ENCODE assay signal across 17 mouse cellular contexts in the genomic region with DNA sequence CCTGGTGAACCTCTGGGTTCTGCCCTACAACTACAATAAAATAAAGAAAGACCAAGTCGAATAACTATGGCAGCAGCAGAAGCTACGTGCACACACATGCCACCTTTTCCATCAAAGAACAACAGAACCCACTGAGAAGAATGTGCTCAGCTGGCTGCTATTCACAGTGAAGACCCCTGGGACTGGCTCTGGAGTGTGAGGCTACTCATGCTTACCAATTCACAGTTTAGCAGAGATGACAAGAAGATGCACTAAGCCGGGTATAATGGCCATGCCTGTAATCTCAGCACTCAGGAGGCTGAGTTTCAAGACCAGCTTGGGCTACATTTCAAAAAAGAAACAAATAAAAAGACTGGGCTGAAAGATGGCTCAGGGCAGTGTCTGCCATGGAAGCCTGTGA.
A peak's percentile ranks its signal among the peaks of the same experiment; 100 is the strongest.
DNase-seq lines count a peak whose midpoint lies in the region; ATAC-seq and TF ChIP-seq lines count a peak whose summit lies in the region.
"Had no signal": no experiment of that assay in that cellular context is flagged by ENCODE, and none has a peak within 500 bp of the region (broad histone marks: within the 10 kb centered on the region; RNA-seq: fewer than 3 reads in every experiment).

No protein-coding gene starts in this region.

- H3K4me2 ChIP-seq in midbrain, embryonic 12.5 days (replicated peaks): no peak overlapping the region
- no peak overlapping the region for H3K4me2 ChIP-seq in neural tube, embryonic 15.5 days

- 48% methylated on average over 3 of the region's 3 CpGs for WGBS in midbrain, embryonic 12.5 days
- 38% methylated on average over 3 of the region's 3 CpGs for WGBS in neural tube, embryonic 15.5 days

- peaks cover 6% of the 10 kb centered on the region; the same call in 1 of the 2 replicates for H3K4me1 ChIP-seq in midbrain, embryonic 12.5 days
- H3K4me1 ChIP-seq in neural tube, embryonic 15.5 days: peaks cover 13% of the 10 kb centered on the region

- H3K36me3 ChIP-seq in midbrain, embryonic 12.5 days: peaks cover 48% of the 10 kb centered on the region
- peaks cover 34% of the 10 kb centered on the region for H3K36me3 ChIP-seq in neural tube, embryonic 15.5 days

- peak overlapping the region; percentile 44 for H3K27ac ChIP-seq in layer of hippocampus, adult 2 months
- H3K27ac ChIP-seq in midbrain, embryonic 12.5 days (replicated peaks): peak overlapping the region; percentile 75
- H3K27ac ChIP-seq in neural tube, embryonic 15.5 days (replicated peaks): peak overlapping the region; percentile 23; the same call in 1 of the 2 replicates

- H3K4me3 ChIP-seq in layer of hippocampus, adult 2 months: no peak overlapping the region
- H3K4me3 ChIP-seq in midbrain, embryonic 12.5 days: no peak overlapping the region
- no peak overlapping the region for H3K4me3 ChIP-seq in neural tube, embryonic 15.5 days (replicated peaks)

- no peak overlapping the region for H3K9ac ChIP-seq in midbrain, embryonic 12.5 days (replicated peaks)
- H3K9ac ChIP-seq in neural tube, embryonic 15.5 days (replicated peaks): no peak overlapping the region

- ATAC-seq in midbrain, embryonic 12.5 days (ENCODE audit: low FRiP score, low read depth): peak; percentile 76; the same call in 1 of the 2 replicates
- no peak for ATAC-seq in neural tube, embryonic 15.5 days (ENCODE audit: low FRiP score)
- ATAC-seq: CD4-positive, CD25-positive, alpha-beta regulatory T cell, adult 4 months; inflammation-experienced regulatory T-cells, adult 6 months had no signal

- H3K9me3 ChIP-seq in midbrain, embryonic 12.5 days: no peaks in the 10 kb centered on the region
- H3K9me3 ChIP-seq in neural tube, embryonic 15.5 days (replicated peaks): no peaks in the 10 kb centered on the region
- H3K9me3 ChIP-seq: G1E had no signal

- H3K27me3 ChIP-seq in midbrain, embryonic 12.5 days: no peaks in the 10 kb centered on the region
- no peaks in the 10 kb centered on the region for H3K27me3 ChIP-seq in neural tube, embryonic 15.5 days (replicated peaks)

- TF ChIP-seq CTCF in layer of hippocampus, adult 2 months (conservative IDR thresholded peaks at IDR 0.05): no peak

- DNase-seq in embryo, embryonic 10.5 days (ENCODE audit: low spot score): peak; percentile 21
- DNase-seq in embryo, embryonic 10 days (ENCODE audit: low spot score): no peak
- DNase-seq in layer of hippocampus, adult 2 months (ENCODE audit: low spot score in 2 of 2): no peak
- no peak for DNase-seq in layer of hippocampus, adult 18-20 months (ENCODE audit: low spot score in 2 of 2)
- no peak for DNase-seq in ovary, postnatal 10 days (ENCODE audit: low spot score)
- no peak for DNase-seq in MN1 (ENCODE audit: low spot score)
- DNase-seq: adrenal gland, adult 2 months; cerebellum, adult 11 months; kidney, adult 9 months; kidney, postnatal 36 days; lung, adult 2 months; lung, postnatal 4 days had no signal

Comparison
In these comparisons a context has a peak if more than half of its experiments do, and no peak if none do; other contexts are left out.
1. H3K27ac ChIP-seq: peak in every context shown above with its lines; median percentile 75 in midbrain, embryonic 12.5 days; 44 in layer of hippocampus, adult 2 months; 23 in neural tube, embryonic 15.5 days.